Mouse (Mus musculus): ENCODE results near the gene Tgm1.

- TF ChIP-seq GATA1 (IDR thresholded peaks at IDR 0.05; ENCODE audit: borderline replicate concordance, low read length) (no peak), FLI1 (IDR thresholded peaks at IDR 0.05; ENCODE audit: low read length) (no peak)
Observed at GRCm38 (mm10) chr14:55730531-55731032, 16.9 kb upstream of the Tgm1 start.

All from megakaryocyte, embryonic 14.5 days (primary cell).